Mouse (Mus musculus): ENCODE results near the gene Hddc2. TPM values are rescaled to one million over a fixed set of nuclear protein-coding genes. Genes with fewer than 3 reads are reported as not detected.

Hddc2 gene
- total RNA-seq (2021) = 10 to 100 TPM; 29.3 to 31.1 TPM
- long read RNA-seq, experiment 1, transcript Hddc2-201 (6 exons, 858 nt) = major isoform, 18 of 24 reads
- long read RNA-seq, experiment 1, partial matches to known transcripts = 3 of 24 reads
- long read RNA-seq, experiment 1, other reads (novel, unspliced or antisense) = 3 of 24 reads
- long read RNA-seq, experiment 2, transcript Hddc2-201 (6 exons, 858 nt) = major isoform, 13 of 17 reads
- long read RNA-seq, experiment 2, partial matches to known transcripts = 1 of 17 reads
- long read RNA-seq, experiment 2, other reads (novel, unspliced or antisense) = 3 of 17 reads

DNA sequence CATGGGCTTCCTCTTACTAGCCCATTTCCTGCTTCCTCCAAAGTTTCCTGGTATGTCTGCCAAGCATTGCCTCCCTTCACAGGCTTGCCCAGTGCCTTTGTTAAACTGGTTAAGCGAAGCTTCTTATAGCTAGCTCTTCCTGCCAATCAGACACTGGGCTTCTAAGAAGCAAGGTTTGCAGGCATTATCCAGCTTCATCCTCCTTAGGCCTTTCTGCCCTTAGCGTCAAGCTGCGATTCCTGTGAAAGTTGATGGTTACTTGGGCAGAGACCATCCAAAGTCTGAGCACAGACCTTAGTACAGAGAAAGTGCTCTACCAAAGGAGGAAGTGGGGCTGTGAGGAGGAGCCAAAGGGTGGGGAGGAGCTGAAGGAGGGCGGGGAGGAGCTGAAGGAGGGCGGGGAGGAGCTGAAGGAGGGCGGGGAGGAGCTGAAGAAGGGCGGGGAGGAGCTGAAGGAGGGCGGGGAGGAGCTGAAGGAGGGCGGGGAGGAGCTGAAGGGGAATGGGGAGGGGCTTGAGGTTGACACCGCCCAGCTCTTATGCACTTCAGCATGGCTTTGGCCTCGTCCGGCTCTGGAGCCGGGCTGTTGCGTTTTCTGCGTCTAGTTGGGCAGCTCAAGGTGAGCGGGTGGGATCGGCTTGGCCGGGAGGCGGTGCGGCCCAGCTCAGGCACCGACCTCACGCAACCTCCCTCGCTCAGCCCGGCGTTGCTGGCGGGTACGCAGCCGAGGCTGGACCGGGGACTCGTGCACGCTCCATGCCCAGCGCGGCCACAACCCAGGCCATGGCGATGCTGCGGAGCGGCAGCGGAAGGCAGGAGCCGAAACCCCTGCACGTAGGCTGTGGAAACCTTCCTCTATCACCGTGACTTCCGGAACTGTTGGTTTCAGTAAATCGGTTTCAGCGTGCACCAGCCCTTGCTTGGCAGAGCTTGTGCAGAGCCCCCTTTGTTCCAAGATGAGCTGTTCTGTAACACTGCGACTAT lies at the start of gene Hddc2:
Hddc2 (plus strand) TSS at position 519 of the 984 bp plus-strand sequence.
- DNase-seq (ENCODE audit: low spot score in 2 of 2) = peak; percentile 46 to 75

DNA sequence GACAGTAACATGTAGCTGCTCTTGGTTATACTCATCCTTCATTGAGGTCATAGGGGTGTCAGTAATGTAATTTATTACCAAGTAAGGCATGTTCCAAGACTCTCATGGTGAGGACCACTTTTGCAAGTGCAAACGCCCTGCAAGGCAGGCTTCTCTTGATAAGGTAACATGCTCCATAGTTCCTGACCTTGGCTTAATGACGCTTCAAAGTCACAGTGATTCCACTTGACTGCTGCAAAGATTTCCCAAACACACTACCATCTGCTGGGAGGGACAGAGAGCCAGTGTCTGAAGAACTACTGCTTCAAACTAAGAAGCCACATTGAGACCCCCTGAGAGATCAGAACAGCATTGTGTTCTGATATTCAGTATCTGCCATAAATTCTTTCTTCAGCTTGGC lies 40.4 kb upstream of the Hddc2 start:
- DNase-seq (ENCODE audit: low spot score in 2 of 2) = no peak

DNA sequence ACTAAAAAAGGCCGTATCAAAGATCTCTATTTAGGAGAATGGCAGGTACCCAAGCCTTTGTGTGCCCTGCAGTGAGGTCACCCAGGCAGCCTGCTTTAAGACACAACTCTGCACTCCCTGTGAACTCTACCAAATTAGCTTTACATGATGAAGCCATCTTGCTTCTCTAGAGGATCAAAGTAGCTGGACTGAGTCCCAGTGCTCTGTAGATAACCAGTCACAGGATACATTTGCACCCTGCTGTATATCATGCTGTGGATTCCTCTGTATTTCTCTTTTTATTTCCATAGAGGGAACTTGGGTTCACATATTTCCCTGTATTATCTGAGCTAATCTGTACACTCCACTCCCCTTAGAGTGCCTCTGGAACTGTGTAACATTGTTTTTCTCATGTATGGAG lies 40.0 kb upstream of the Hddc2 start:
- DNase-seq (ENCODE audit: low spot score in 2 of 2) = no peak

DNA sequence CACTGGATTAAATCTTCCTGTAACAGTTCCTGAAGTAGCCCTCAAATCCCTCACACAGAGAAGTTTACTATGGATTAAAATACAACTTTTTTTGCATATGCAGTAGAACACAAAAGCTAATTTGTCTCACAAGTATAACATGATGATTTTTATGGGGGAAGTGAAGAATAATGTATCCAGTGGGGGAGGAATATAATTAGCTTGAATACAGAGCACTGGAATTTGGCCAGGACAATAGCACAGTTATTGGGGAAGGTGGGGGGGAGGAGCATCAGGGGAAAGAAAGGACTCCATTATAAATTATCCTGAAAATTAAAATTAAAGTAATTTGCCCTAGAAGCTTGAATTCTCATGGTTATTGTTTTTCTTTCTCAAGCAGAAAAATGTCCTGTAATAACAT lies 25.4 kb upstream of the Hddc2 start:
- DNase-seq (ENCODE audit: low spot score in 2 of 2) = no peak

DNA sequence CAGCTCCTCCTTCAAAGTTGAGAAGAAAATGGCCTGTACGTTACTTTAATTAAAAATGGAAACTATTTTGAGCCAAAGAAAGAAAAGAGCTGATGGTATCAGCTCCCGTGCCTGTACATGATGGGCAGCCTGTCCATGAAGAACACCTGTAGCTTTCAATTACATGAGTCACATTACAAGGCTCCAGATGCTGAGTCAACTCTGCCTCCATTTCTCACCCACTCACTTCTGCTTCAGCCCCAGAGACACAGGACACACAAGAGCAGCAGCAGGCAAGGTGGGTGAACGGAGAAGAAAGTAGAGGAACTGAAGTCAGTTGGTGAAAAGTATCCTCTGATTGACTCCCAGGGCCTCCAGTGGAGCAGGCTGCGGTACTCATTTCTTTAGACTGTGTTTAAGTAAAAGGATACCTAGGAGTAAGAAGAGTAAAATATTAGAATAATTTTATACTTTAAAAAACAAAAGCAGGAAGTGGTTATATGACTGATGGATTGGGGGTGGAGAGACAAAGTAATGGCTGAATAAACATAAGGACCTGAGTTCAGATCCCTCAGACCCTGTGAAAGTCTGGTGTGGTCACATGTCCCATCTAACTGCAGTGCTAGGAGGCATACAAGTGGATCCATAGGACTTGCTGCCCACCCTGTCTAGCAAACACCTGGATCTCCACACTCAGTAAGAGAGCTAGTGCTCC lies 24.3 kb upstream of the Hddc2 start:
- DNase-seq (ENCODE audit: low spot score in 2 of 2) = no peak

DNA sequence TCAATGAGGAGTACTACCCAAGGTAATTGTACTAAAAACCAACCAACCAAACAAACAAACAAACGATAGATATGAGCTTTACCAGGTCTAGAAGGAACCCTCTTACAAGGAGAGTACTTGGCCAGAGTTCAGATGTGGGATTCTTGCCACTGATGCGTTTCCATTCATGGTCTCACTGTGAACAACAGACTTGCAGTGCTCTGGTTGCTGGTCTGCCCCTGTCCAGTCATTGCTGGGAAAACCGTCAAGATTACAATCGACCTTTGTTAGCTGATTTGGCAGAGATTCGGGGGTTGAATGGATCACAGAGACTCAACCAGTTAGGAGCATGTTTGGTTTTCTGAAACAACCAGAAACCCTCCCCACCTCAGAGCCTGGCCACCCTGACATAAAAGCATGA lies 17.5 kb upstream of the Hddc2 start:
- DNase-seq (ENCODE audit: low spot score in 2 of 2) = no peak

DNA sequence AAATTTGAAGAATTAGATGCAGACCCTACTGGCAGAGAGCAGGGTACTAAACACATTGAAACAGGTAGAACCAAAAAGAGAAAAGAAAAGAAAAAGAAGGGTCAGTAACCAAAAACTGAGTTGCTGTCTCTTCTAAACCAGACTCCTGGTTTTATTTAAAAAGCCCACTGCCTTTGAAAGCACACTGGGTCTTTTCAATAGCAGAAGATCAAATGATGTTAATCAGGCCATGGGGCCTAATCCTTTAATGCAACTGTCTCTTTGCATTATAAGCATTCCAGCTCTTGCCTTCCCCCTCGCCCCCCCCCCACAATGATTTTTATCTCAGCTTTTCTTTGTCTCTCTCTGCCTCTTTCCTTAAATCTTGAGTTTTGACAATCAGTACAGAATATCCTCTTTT lies 16.7 kb upstream of the Hddc2 start:
- no peak for DNase-seq (ENCODE audit: low spot score in 2 of 2)

DNA sequence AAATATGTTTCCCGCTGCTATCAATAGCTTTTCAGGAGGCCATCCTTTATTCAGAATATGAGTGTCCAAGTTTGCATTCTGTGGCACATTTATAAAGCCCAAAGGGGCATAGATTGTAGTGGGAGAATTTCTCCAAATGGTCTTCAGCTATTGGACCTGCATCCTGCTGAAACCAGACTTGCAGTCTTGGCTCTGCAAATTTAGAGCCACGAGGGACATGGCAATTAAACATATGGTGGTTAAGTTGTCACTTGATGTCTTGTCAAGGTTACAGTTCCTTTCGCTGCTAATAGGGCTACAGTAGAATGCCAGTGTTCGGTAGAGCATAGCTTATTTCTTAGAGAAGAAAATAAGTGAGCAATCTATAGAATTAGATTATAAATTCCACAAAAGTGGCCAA lies 16.1 kb upstream of the Hddc2 start:
- DNase-seq (ENCODE audit: low spot score in 2 of 2) = no peak

DNA sequence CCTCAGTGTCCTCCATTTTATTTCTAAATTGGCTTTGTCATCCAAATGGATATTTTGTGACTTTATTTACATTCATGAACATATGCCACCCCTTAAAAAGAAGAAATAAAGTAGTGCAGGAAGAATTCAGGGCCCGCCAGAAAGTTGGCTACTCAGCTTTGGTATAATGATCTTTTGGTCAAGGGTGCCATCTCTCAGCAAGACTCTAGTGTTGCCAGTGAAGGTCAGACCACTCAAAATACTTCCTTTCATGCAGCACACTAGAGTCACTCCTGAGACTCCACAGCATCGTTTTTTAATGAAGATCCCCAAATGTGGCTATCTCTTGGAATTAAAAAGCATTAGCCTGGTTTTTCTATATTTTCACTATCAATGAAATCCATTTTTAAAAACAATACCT lies 14.9 kb upstream of the Hddc2 start:
- no peak for DNase-seq (ENCODE audit: low spot score in 2 of 2)

DNA sequence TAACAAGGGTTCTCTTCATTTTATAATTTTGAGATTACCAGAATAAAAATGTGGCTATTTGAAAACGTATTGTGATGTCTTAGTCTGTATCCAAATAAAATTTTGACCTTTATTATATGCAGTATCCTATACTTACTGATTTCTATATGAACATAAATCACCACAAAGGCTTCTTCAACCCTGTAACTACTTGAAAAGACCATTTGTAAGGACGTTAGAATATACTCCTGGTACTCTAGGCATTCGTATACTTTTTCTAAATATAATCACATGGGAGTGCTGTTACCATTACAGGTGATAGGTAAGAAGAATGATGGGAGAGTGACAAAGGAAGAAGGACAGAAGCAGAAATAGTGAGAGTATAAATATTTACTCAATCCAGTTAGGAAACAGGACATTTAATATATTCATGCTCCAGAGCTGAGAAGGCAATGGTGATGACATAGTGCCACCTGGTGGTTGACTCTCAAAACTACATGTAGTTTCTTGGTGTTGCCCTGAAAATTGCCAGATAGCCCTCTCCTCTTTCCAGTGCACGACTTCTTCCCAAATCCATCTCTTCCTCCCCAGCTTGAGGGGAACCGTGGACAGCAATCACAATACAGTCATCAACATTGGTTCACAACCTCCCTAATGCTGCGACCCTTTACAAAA lies 14.1 kb upstream of the Hddc2 start:
- DNase-seq (ENCODE audit: low spot score in 2 of 2) = peak in 1 of 2 experiments; percentile 51

DNA sequence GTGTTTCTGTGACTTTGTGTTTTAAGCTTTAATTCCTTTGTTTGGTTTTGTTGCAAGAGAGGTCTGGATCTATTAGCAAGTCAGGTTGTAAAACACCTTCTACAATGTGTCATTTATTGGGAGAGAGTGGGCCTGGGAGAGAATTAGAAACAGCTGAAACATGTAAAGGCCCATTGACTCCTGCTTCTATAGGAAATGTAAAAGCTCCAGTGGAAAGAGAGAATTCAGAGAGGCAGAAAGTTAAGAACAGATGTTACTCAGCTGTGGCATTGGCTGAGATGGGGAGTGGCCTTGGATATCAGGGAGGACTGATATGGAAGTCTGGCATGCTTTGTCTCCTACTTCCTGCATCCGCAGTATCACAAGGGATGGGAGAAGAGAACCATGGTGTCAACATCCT lies 12.9 kb upstream of the Hddc2 start:
- DNase-seq (ENCODE audit: low spot score in 2 of 2) = no peak

DNA sequence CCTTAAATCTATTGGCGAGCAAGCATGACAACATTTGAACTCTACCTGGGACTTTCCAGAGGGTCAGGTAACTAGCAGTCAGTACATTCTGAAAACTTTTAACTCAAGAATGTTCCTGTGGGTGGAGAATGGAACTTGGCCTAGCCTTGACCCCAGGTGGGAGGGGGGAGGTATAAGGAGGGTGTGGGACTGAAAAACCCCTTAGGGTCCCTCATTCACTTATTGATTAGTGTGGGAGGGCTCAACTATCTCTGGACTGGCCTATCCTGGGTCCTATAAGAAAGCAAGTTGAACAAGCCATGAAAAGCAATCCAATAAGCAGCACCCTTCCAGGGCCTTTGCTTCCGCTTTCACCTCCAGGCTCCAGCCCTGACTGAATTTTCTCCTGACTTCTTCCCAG lies 9.7 kb upstream of the Hddc2 start:
- no peak for DNase-seq (ENCODE audit: low spot score in 2 of 2)

DNA sequence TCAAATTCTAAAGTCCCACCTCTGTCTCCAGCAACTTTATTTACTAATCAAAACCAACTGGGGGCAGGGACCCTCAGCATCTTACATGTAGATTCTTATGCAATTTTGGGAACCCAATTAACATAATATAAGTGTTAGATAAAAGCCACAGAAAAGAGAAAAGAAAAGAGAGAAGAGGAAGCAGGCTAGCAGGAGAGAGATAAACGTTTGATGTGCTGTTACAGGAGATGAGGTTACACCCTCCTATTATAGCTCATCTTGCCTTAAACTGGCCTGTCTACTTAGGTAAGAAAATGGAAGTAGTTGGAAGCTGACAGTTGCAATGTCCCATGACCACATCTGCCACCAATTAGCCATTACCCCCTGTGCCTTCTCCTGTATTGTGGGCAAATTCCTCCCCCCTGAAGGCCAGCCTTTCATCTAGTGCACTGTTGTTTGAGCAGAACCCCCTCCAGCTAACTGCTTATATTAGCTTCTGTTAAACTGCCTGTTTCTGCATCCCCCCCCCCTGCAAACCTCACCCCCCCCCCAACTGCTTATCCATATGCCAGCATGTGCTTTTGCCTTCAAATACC lies 6.1 kb upstream of the Hddc2 start:
- no peak for DNase-seq (ENCODE audit: low spot score in 2 of 2)

DNA sequence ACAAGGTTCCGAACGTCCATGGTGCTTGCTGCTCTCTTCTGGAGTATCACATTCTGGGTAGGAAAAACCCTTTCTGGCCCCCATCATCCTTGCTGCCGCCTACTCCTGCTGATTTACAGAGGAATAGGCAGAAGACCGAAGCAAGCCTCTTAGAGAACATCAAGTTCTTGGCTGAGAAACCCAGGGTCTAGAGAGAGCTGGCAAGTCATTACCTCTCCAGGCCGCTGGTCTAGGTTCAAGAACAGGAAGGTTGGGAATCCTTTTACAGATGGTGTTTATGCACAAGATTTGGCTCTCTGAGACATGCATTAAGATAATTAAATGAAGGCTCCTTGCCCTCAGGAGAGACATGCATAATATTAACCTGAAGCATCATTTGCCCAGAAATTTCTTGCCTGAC lies 5.3 kb downstream of the Hddc2 start:
- DNase-seq (ENCODE audit: low spot score in 2 of 2) = no peak

DNA sequence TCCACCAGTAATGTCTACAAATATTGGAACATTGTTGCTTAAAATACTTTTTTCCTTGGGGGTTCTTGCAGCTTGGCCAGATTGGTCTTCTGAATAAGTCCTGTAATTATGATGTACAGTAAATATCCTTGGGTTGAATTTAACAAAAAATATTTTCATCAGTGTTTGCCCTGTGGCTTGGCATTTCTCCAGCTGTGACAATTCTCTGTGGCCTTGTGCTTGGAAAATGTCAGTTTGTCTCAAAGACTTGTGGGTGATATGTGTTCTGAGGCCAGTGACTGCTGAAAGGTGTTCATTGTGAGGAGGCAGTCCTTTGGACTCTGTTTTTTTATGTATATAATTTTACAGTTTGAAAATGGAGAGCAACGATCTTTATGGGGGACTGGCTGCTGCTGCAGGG lies 16.3 kb downstream of the Hddc2 start:
- DNase-seq (ENCODE audit: low spot score in 2 of 2) = no peak

DNA sequence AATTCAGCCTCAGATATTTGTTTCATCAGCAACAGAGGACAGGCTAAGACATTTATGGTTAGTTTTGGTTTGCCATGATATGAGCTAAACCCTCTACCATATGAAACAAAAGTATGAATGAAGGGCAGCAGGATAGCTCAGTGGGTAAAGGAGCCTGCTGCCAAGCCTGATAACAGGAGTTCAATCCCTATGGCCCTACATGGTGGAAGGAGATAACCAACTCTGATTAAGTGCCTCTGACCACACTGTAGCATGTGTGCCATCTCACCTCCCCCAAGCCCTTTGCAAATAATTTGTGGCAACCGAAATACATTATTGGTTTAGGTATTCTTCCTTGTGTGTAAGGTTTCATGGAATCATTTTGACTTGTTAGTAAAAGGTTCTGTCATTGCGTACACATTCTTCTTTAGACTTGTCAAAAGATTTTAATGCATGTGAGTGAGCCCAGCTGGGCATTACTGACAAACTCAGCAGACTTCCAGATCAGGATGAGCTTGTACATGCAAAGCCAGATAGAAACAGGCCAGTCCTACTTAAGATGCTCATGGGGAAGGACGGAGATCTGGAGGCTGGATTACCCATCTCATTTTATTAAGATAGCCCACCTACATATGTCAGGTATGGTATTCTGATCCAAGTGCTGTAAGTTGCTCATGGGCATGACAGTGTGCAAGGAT lies 17.2 kb downstream of the Hddc2 start:
- no peak for DNase-seq (ENCODE audit: low spot score in 2 of 2)

DNA sequence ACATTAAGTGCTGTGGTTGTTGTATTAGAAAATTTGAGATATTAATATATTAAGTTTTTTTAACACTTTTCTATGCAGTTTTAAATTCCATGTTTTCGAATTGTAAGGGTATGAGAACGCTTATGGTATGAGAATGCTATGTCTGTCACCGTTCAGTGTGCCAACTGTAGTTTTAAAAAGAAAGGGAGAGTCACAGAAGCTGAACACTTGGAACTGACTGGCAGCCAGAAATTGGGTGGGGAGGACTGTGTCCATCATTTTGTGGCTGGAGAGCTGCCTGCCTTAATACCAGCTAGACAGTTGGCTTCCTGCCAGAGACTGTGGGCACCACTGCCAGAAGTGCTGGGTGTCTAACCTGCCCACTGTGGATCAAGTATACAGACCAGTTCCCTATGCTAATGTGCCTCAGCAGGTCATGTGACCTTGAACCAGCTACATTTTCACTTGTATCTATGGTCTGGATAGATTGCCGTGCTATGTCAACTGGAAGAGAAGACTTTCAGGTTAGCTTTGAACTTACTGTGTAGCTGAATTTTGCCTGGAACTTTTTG lies 18.1 kb downstream of the Hddc2 start:
- peak in 1 of 2 experiments; percentile 17 for DNase-seq (ENCODE audit: low spot score in 2 of 2)

DNA sequence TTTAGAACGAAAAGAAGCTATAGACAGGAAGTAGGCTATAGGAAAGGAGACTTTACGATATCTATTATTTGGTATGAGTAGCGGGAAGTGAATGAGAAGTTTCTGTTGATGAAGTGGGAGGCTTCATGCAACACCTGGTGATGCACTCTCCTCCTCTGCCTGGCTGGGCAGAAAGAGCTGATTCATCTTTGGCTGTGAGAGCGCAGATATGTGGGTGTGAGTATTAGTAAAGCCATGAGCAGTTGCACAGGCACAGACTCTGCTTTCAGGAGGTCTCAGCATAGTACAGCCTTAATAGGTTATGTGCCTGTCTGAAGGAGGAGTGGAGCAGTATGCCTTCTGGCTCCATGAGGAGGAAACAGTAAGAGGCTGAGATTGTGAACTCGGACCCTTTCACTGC lies 23.2 kb downstream of the Hddc2 start:
- no peak for DNase-seq (ENCODE audit: low spot score in 2 of 2)

DNA sequence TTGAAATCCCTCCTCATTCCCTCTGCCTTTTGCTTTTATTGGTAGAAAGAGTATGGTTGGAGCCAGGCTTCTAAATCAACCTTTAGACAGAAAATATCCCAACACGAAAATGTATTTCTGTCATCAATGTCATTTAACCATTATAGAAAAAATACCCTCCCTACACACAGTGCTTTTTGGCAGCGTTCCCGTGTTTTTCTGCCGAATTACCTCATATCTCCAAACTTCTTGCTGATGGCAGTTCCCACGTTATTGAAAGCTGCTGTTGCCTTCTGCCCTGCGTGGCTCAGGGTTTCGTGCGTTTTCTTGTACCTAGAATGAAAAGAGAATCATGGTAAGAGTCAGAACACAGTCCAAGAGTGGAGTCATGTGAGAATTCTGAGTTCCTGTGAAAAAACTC lies 33.2 kb downstream of the Hddc2 start:
- no peak for DNase-seq (ENCODE audit: low spot score in 2 of 2)

DNA sequence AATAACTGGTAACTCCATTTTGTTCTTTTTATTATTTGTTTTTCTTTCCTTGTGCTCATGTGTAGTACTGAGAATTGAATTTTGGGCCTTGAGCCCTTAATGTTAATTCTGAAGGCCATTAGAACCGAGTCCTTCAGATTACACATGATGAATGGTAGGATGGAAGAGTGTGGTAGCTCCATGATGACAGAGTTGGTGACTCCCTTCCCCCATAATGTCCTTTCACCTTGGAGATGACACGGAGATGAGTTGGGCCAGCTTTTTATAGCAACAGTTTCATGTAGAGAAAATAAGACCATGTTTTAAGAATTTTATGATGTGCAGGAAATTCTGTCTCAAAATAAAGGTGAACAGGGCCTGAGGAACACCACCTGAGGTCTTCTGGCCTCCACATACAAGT lies 37.9 kb downstream of the Hddc2 start:
- no peak for DNase-seq (ENCODE audit: low spot score in 2 of 2)

All from gastrocnemius, postnatal 4 days (tissue).